Mouse (Mus musculus) cerebellum, postnatal 36 days (tissue): ENCODE measurements around the gene Dhrs9.
"Not testable (repeated sequence)": the region's sequence is repeated elsewhere in the genome, so short reads cannot be mapped to it uniquely, and the experiment has no call there.

Experiments
- DNase-seq, 2 experiments: peaks; one replicate each; pipeline ENCODE4 v3.0.0; 2021 to 2022; ENCODE audit warnings: mixed read lengths in 2 of 2

Gene Dhrs9

GRCm38 (mm10) chr2:69380281-69380680 is at the start of gene Dhrs9:
Gene Dhrs9 (plus strand): TSS chr2:69380445.
- no peak for DNase-seq

DNA sequence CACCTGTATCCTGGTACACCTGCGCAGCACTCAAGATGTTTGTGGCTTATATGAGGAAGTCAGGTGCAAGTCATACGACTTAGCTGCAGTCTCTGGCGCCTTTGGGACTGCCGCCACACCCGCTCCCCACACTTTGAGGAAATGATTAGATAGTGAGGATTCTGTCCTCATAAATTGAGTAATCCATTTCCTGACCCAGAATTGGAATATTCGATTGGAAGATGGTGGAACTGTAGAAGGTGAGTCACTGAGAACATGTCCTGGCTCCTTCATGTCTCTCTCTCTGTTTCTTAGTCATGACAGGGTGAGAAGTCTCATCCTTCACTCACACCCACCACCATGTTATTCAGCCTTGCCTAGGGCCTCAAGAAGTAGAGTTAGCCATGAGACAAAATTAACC is 48.7 kb upstream of the Dhrs9 start:
- DNase-seq, result not testable (repeated sequence)

DNA sequence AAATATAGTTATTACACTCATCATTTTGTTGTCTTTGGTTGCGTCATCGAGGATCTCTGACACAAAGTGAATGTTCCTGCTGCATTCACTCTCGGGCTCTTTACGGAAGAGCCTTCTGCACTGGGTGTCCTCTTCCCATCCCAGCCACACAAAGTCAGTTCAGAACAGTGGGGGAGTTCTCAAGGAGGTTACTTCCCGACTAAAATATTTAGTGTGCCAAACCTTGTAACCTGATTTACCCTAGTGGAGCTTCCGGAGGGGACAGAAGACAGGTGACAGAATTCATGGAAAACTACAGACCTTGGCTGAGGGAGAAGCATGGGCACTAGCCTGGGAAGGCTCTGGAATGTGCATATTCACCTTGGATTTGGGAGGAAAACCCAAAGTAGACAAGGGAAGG is 38.7 kb upstream of the Dhrs9 start:
- no peak for DNase-seq

GRCm38 (mm10) chr2:69342496-69343221 is 37.6 kb upstream of the Dhrs9 start, which contains the start of gene Abcb11:
Gene Abcb11 (minus strand): TSS chr2:69342616.
- no peak for DNase-seq

GRCm38 (mm10) chr2:69355402-69355801 is 24.8 kb upstream of the Dhrs9 start:
- not testable (repeated sequence) for DNase-seq

DNA sequence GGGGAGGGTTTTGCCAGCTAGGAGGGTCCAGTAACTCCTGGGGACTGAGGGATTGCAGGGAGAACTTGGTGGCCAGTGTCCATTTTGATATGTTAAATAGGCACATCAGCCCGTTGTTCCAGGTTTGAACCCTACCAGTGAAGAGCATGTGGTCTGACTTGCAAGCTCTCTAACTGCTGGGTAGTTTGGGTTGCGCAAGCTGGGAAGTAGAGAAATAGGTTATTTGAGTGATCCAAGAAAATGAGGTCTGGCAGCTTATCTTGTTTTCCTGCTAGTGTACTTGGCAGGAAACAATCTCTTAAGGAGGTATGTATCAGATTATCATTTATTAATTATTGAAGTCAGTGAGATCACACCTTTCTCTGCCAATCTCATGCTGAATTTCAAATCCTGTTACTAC is 15.4 kb upstream of the Dhrs9 start:
- no peak for DNase-seq

DNA sequence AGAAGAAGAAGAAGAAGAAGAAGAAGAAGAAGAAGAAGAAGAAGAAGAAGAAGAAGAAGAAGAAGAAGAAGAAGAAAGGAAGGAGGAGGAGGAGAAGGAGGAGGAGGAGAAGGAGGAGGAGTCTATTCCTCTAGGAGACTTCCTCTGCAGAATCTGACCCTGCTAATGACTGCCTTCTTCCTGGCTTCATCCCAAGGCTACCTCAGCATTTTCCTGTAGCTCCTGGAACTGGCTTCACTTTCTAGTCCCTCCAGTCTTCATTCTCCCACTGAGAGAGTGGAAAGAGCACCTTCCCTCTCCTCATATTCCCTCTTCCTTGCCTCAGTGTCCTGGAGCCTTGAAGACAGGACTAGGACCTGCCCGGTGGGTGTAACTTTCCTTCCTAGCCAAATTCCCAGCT is 15.0 kb upstream of the Dhrs9 start:
- DNase-seq, result no peak

DNA sequence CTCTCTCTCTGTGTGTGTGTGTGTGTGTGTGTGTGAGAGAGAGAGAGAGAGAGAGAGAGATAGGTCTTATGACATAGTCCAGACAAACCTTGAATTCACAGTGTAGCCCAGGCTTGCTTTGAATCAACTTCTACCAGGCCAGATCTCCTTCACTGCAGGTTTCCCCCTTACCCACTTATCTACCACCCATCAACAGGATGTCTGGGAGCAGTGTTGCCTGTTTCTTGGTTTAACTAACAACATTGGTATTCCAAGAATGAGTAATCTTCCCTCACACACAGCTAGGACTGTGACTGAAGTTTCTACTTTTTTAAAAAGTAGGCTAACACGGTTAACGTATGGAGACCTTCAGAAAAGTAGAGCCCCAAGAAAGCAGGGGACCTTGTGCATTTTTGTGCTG is 3.5 kb upstream of the Dhrs9 start:
- no peak for DNase-seq

- DNase-seq, result no peak
Observed at GRCm38 (mm10) chr2:69379801-69380200, 444 bp upstream of the Dhrs9 start.

DNA sequence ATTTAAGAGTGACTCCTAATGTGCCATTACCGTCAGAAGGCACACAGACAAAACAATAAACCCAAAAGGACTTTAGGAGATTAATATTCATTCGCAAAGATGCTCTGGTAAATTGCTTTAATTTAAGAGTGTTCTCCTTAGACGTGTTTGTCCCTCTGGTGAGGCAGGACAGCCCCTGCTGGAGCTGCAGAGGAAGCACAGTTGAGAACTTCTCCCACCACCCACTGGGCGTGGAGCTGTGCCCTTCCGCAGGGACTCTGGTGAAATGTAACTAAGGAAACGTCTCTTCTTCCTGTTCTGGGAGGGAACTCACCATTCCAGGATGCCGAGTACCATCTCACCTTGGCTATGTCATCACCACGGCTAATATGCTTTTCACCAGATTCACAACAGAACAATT is 1.5 kb downstream of the Dhrs9 start:
- no peak for DNase-seq

GRCm38 (mm10) chr2:69382838-69383237 is 2.6 kb downstream of the Dhrs9 start:
- no peak for DNase-seq

DNA sequence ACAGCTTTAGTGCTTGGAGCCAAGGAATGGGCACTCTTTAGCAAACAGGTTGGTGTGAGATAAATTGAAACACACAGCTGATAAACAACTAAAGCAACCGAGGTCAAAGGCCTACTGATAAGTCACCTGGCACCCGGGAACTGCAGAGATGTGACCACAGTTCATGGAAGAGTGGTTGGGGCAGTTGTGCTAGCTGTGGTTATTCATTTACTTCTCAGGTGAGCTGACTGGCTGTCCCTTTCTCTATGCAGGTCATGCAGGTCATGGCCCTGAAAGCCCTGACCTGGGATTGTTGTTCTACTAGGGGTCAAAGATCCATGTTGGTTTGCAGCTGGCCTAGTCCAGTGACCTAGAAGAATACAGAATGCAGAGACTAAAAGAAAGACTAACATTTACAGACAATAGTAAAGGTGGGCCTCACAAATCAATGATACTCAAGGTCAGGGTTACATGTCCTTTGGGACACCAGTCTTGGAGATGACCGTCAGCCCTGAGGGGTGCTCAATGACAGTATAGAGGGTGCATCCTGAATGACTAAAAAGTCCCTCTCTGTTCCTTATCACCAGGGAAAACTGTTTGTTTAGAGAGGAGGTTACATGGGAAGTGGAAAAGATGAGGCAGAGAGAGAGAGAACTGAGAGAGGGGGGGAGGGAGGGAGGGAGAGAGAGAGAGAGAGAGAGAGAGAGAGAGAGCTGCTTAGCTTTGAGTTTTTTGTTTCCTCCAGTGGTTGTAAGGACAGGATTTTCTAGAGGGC is 6.0 kb downstream of the Dhrs9 start:
- no peak for DNase-seq

DNA sequence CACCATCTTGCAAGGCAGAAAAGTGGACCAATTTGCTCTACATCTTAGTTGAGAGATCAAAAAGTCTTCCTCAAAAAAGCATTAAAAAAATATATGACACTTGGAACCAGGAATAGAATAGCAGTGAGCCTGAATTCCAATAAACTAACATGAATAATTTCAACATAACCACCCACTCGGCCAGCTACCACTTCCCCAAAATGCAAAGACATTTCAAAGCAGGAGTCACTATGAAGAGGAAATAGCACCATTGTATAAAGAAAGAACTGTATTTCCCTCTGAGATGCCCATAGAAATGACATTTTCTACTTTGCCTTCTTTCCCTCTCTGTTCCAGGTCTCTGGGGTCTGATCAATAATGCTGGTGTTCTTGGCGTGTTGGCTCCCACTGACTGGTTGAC is 13.7 kb downstream of the Dhrs9 start:
- no peak for DNase-seq

DNA sequence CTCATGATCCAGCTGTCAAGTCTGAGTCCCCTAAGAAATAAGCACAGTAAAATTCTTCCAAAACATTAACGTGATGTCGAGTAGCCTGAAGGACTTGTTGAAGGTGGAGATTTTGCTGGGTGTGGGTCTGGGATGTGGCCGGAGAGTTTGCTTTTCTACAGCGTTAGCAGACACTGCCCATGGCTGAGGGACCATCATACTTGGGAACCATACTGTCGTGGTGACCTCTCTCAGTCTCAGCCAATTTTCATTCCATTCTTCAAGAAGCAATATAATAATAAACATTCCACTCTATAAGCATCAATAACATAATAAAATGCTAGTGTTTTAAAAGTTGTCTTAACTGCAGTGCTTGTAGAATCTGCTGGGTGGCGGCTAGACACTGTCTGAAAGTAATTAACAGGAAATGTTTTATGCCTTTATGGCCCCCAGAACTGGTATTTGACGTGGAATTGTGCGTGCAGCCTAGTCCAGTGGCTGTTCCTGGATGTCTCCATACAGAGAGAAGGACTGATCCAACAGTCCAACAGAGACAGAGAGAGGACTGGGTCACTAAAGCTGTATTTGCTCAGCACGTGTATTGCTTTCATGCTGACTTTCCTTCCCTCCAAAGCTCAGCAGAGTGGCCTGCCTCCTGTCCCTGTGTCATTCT is 15.5 kb downstream of the Dhrs9 start:
- DNase-seq, result no peak

DNA sequence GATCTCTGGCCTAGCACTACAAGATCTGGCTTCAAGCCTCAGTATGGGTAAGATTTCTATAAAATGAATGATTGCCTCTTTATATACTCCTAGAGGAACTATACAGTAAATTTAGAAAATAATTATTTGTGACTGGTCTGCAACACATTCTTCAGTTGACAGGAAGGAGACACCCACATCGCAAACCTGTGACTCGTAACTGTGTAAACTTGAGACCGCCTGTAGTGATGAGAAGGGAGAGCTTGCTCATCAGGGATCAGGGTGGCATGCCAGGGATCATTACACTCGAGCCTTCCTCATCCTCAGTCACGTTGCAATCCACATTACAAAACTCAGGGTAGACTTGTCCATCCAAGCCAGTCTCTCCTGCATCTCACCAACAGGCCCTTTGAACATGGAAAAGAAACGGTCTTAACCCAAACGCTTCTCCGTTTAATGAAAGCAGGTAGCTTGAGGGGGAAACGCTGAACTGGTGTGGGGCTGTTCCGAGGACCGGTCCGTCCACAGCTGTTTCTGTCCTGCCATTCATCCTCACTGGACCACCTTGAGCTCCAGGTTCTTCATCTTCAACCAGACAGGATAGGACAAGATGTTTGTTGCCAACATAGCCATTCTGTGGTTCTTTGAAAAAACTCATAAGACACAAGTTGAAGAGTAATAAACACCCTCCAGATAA is 16.7 kb downstream of the Dhrs9 start:
- DNase-seq, result no peak

DNA sequence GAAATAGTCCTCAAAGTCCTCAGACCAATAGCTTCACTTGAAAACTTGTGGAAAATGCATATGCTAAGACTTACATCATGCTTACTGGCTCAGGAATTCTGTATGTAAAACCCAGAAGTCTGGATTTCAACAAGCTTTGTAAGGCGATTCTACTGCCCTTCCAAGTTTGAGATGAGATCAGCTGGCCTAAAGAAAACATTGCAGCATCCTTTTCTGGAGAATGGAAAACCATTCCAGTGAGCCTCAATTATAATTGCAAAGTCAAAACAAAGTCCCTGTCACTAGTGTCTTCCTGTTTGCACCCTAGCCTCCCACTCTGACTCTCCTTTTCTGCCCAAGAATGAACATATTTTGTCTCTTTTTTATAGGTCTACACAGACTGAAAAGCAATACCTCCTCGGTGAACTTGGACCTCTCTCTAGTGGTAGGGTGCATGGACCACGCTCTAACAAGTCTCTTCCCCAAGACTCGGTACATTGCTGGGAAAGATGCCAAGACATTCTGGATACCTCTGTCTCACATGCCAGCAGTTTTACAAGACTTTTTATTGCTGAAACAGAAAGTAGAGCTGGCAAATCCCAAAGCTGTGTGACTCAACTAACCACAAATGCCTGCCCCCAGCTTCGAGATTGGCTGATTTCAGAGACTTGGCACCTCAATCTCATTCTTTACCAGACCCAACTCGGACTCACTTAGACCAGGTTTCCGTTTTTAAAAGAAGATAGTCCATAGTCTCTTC is 20.8 kb downstream of the Dhrs9 start:
- no peak for DNase-seq

GRCm38 (mm10) chr2:69401891-69402290 is 21.6 kb downstream of the Dhrs9 start:
- no peak for DNase-seq

GRCm38 (mm10) chr2:69402309-69402708 is 22.1 kb downstream of the Dhrs9 start:
- no peak for DNase-seq

- DNase-seq, result no peak
Observed at GRCm38 (mm10) chr2:69405692-69406091, 25.4 kb downstream of the Dhrs9 start.

- DNase-seq, result no peak
Observed at GRCm38 (mm10) chr2:69414539-69414938, 34.3 kb downstream of the Dhrs9 start.

GRCm38 (mm10) chr2:69415070-69415469 is 34.8 kb downstream of the Dhrs9 start:
- DNase-seq, result no peak

DNA sequence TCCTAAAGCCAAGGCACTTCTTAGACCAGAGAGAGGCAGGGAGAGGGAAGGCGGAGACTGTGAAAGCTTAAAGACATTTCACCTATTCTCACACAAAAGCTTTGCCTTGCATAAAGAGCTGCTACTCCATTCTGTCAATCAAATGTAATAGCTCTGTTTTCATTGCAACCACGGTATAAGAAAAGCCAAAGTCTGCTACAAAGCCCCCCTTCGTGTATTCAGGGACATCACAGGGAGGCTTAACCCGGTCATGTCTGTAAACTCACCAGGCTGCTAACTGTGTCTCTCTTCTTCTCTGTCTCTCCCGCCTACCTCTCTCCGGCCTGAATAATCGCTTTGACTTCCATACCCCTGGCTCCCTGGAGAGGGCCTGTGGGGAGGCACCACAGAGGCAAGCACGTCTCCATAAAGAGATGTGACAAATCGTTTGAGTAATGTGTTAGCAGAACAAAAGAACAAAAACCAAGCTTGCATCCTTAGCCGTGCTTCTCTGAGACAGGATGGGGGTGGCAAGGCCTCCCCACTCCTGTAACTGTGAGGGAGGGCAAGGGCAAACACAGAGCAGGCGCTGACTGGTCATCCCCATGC is 38.1 kb downstream of the Dhrs9 start:
- no peak for DNase-seq
